Mouse (Mus musculus) kidney, postnatal 36 days (tissue): ENCODE data around the gene Txlna.

ENCODE experiments used
- DNase-seq, 2 experiments: peaks; one replicate each; pipeline ENCODE4 v3.0.0; 2021 to 2022; ENCODE audit warnings: mixed read lengths in 2 of 2

Txlna gene

GRCm38 (mm10) chr4:129640638-129641467, at the start of gene Txlna:
Txlna (minus strand) TSS chr4:129641065.
- DNase-seq: peak; percentile 98

- peak; percentile 46 to 73 for DNase-seq
Observed at GRCm38 (mm10) chr4:129684531-129684930, 43.7 kb upstream of the Txlna start.

GRCm38 (mm10) chr4:129683901-129684493, 43.1 kb upstream of the Txlna start:
- peak; percentile 77 to 89 for DNase-seq

GRCm38 (mm10) chr4:129681837-129682236, 41.0 kb upstream of the Txlna start:
- DNase-seq: no peak

- no peak for DNase-seq
Observed at GRCm38 (mm10) chr4:129672878-129673449, 32.1 kb upstream of the Txlna start.

GRCm38 (mm10) chr4:129672083-129672877, 31.4 kb upstream of the Txlna start, which contains the start of gene Kpna6:
Kpna6 (minus strand) TSS chr4:129672767.
- peak; percentile 93 to 95 for DNase-seq

- DNase-seq: peak; percentile 64 to 78
Observed at GRCm38 (mm10) chr4:129671491-129672082, 30.7 kb upstream of the Txlna start.

- no peak for DNase-seq
Observed at GRCm38 (mm10) chr4:129662255-129662813, 21.5 kb upstream of the Txlna start.

GRCm38 (mm10) chr4:129661584-129661983, 20.7 kb upstream of the Txlna start:
- no peak for DNase-seq

- DNase-seq: no peak
Observed at GRCm38 (mm10) chr4:129654770-129655169, 13.9 kb upstream of the Txlna start.

- DNase-seq: peak in 1 of 2 experiments; percentile 43
Observed at GRCm38 (mm10) chr4:129650359-129650758, 9.5 kb upstream of the Txlna start.

- DNase-seq: no peak
Observed at GRCm38 (mm10) chr4:129648656-129649055, 7.8 kb upstream of the Txlna start.

- DNase-seq: no peak
Observed at GRCm38 (mm10) chr4:129645204-129645603, 4.3 kb upstream of the Txlna start.

GRCm38 (mm10) chr4:129641756-129642155, 891 bp upstream of the Txlna start:
- peak in 1 of 2 experiments; percentile 24 for DNase-seq

- DNase-seq: peak; percentile 37 to 56
Observed at GRCm38 (mm10) chr4:129640101-129640637, 696 bp downstream of the Txlna start.

- DNase-seq: no peak
Observed at GRCm38 (mm10) chr4:129639221-129639620, 1.6 kb downstream of the Txlna start.

GRCm38 (mm10) chr4:129633852-129634251, 7.0 kb downstream of the Txlna start:
- no peak for DNase-seq

GRCm38 (mm10) chr4:129631867-129632266, 9.0 kb downstream of the Txlna start:
- no peak for DNase-seq

- DNase-seq: peak; percentile 58 to 78
Observed at GRCm38 (mm10) chr4:129630944-129631343, 9.9 kb downstream of the Txlna start.

- no peak for DNase-seq
Observed at GRCm38 (mm10) chr4:129626035-129626434, 14.8 kb downstream of the Txlna start.

GRCm38 (mm10) chr4:129625496-129625895, 15.4 kb downstream of the Txlna start:
- no peak for DNase-seq

GRCm38 (mm10) chr4:129625029-129625370, 15.9 kb downstream of the Txlna start:
- peak; percentile 39 to 68 for DNase-seq
